Mouse (Mus musculus) erythroblast, embryonic 14.5 days (primary cell): ENCODE results near the gene Bach2. TPM values are rescaled to one million over a fixed set of nuclear protein-coding genes. Genes with fewer than 3 reads are reported as not detected.

Experiments used
- H3K27me3 ChIP-seq: 2 replicates; pipeline ENCODE4 v1.6.1; 2012; ENCODE audit warnings: inconsistent platforms; ENCODE audit not compliant: control insufficient read depth
- H3K36me3 ChIP-seq: 2 replicates; pipeline ENCODE4 v1.6.1; 2012; ENCODE audit warnings: mild to moderate bottlenecking, inconsistent platforms; ENCODE audit not compliant: control insufficient read depth
- H3K4me1 ChIP-seq: 2 replicates; pipeline ENCODE4 v1.6.1; 2012; ENCODE audit warnings: inconsistent platforms; ENCODE audit not compliant: control insufficient read depth
- H3K4me3 ChIP-seq: replicated peaks from 2 replicates; pipeline ENCODE3; 2012; ENCODE audit warnings: moderate library complexity, mild to moderate bottlenecking, inconsistent platforms
- H3K9me3 ChIP-seq: 2 replicates; pipeline ENCODE4 v1.6.1; 2012; ENCODE audit warnings: low read length, inconsistent platforms, mixed read lengths; ENCODE audit not compliant: control insufficient read depth
- GATA1 ChIP-seq: IDR thresholded peaks from 2 replicates; pipeline ENCODE4 v1.6.1; 2012; ENCODE audit warnings: low read length, inconsistent platforms, mixed read lengths
- TAL1 ChIP-seq: IDR thresholded peaks from 3 replicates; pipeline ENCODE4 v1.6.1; 2012; ENCODE audit warnings: low read length, inconsistent platforms, mixed read lengths
- polyA plus RNA-seq: library from polyadenylated mRNA; stranded (reverse); fragments of >175 nt; gene quantifications from 2 replicates; pipeline ENCODE4 v1.2.3, GENCODE M21; 2012

Bach2 gene
- polyA plus RNA-seq, 1 experiment = 0.02 TPM

DNA sequence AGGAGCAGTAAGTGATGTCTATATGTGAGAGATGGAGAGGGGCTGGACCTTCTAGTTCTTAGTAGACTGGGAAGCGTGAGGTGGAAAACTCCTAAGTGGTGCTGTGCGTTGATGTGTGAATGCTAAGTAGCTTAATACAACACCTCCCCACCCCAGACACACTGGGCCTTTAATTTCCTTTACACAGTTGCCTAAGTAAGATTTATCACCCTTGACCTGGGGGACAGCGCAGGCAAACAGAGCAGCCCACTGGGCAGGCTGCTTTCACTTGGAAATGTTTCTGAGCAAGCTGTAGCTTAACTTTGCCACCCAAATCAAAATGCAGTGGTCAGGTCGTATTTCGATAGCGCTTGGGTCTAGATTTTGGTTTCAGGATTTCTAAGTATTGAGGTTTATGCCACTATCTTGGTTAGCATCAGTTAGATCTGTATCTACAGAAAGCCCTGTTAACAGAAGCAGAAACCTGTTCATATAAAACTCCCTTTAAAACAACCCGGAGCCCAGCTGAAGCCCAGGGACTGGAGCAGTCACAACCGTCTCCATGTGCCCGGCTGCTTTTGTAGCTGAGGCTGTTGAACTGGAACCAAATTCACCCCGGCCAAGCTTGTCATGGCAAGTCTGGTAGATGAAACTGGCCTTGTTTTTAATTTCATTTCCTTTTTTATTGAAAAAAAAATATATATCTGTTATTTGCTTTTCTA is 19.0 kb upstream of the Bach2 start:
- H3K36me3 ChIP-seq = no peaks in the 10 kb centered on the region
- no peak for TF ChIP-seq TAL1
- TF ChIP-seq GATA1 = no peak
- H3K27me3 ChIP-seq = peaks cover 8% of the 10 kb centered on the region; the same call in 1 of the 2 replicates

DNA sequence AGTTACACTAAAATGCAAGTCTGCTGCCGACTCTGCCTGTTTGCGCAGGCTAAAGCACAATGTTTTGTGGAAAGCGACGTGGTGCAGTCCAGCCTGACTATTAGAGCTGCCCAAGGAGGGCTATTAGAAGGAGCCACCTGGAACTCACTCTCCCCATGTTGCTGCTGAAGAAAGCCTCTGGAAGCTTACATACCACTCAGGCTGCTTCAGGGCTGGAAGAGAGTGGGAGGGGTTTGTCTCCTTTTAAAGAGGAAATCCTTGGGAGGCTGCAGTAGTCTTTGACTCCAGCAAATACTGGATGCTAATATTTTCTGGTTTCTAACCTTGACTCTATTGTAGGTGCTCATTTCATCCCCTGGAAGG is 18.5 kb upstream of the Bach2 start:
- TF ChIP-seq GATA1 (no peak), TAL1 (no peak)
- Histone ChIP-seq H3K4me1 (no peaks in the 10 kb centered on the region), H3K27me3 (peaks cover 8% of the 10 kb centered on the region; the same call in 1 of the 2 replicates), H3K36me3 (no peaks in the 10 kb centered on the region), H3K9me3 (no peaks in the 10 kb centered on the region), H3K4me3 (no peak overlapping the region)

More for the DNA sequence above, 19.0 kb upstream of the Bach2 start:
- Histone ChIP-seq H3K4me3 (no peak overlapping the region), H3K9me3 (no peaks in the 10 kb centered on the region), H3K4me1 (no peaks in the 10 kb centered on the region)

DNA sequence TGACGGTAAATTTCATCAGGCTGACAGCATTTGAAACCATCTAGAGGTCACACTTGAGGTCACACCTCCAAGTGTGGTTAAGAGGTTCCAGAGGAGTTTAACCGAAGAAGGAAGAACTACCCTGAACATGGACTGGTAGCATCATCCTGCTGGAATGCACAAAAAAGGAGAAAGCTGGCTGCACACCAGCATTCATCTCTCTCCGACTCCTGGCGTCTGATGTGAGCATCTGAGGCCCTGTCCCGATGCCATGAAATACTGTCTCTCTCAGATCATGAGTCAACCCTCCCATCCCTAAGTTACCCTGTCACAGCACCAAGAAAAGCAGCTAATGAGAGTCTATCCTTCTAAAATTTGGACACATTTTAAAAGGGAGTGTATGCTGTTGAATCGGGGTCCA is 17.6 kb upstream of the Bach2 start:
- TF ChIP-seq GATA1 = no peak
- Histone ChIP-seq H3K9me3 (no peaks in the 10 kb centered on the region), H3K4me3 (no peak overlapping the region), H3K36me3 (no peaks in the 10 kb centered on the region), H3K27me3 (peaks cover 8% of the 10 kb centered on the region; the same call in 1 of the 2 replicates), H3K4me1 (0 out of 2 replicates have a peak, but pooled peaks cover 1% of the 10 kb centered on the region)

DNA sequence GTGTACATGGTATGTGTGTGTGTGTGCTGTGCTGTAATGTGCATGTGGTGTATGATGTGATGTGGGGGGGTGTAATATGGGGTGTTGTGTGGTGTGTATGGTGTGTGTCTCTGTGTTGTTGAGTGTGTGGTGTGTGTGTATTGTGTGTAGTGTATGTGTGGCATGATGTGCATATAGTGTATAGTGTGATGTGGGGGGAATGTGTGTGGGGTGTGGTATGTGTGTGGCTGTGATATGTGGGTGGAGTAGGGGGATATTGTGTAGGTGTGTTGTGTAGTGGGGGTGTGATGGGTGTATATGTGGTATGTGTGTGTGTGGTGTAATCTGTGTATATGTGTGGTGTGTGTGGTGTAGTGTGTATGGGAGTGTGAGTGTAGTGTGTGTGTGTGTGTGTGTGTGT is 15.0 kb upstream of the Bach2 start:
- Histone ChIP-seq H3K4me3 (no peak overlapping the region), H3K9me3 (no peaks in the 10 kb centered on the region), H3K27me3 (peaks cover 8% of the 10 kb centered on the region; the same call in 1 of the 2 replicates), H3K36me3 (no peaks in the 10 kb centered on the region), H3K4me1 (0 out of 2 replicates have a peak, but pooled peaks cover 1% of the 10 kb centered on the region)
- TF ChIP-seq TAL1 = no peak

DNA sequence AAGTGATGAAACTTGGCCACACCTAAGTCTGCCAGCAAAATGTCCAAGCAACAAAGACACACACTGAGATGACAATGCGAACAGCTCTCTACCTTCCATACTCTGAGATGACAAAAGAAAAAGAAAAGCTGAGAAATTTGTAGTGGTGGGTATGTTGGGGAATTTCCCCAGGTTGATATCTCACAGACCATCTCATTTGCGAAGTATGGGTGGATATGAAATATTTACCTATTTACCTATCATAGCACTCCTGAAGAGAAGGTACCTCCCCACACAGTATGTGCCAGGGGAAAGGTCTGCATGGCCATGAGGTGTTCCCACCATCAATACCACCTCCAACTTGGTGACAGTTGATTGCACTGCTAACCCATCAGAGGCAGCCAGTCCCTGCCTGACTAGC is 13.4 kb upstream of the Bach2 start:
- 0 out of 2 replicates have a peak, but pooled peaks cover 1% of the 10 kb centered on the region for H3K4me1 ChIP-seq
- no peak for TF ChIP-seq TAL1
- TF ChIP-seq GATA1 = no peak
- H3K9me3 ChIP-seq = no peaks in the 10 kb centered on the region
- no peaks in the 10 kb centered on the region for H3K36me3 ChIP-seq
- peaks cover 8% of the 10 kb centered on the region; the same call in 1 of the 2 replicates for H3K27me3 ChIP-seq
- no peak overlapping the region for H3K4me3 ChIP-seq

DNA sequence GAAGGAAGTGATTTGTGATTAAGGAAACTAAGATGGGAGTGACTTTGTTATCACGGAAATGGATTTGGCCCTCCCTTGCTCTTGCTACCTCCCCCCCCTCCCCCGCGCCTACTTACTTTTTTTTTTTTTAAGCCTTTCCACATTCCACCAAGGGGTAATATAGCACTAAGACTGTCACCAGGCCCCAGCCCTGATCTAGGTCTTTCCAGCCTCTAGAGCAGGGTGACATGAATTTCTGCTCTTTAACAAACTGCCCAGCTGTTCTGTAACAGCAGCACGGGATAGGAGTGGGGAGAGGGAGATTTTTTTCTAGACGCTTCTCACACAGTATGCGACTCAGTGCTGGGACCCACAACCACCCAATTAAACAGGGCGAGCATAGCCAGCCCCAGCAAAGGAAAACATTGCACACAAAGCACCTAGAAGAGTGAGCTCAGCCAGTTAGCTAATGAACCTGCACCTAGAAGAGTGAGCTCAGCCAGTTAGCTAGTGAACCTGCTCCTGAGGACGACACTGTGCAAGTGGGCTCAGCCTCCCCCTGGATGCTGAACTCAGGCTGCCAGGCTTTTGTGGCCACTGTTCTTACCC is 10.5 kb upstream of the Bach2 start:
- H3K36me3 ChIP-seq = no peaks in the 10 kb centered on the region
- no peaks in the 10 kb centered on the region for H3K9me3 ChIP-seq
- peaks cover 5% of the 10 kb centered on the region for H3K27me3 ChIP-seq
- H3K4me1 ChIP-seq = 0 out of 2 replicates have a peak, but pooled peaks cover 1% of the 10 kb centered on the region
- no peak for TF ChIP-seq GATA1
- TF ChIP-seq TAL1 = no peak
- H3K4me3 ChIP-seq = no peak overlapping the region

DNA sequence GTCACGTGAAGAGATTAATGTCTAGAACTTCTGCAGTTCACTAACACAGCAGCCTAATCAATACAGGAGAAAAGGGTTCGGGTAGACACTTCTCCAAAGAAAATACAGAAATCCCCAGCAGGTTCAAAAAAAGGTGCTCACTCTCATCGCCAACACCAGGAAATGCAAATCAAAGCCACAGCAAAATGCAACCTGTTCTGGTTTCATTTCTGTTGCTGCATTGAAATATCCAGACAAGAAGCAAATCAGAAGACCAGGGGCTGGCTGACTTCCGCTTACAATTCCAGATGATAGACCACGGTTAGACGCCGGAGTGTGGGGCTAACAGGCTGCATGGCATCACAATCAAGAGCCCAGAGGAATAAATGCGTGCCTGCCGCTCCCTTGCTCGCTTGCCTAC is 9.3 kb upstream of the Bach2 start:
- no peak overlapping the region for H3K4me3 ChIP-seq
- no peaks in the 10 kb centered on the region for H3K36me3 ChIP-seq
- H3K4me1 ChIP-seq = 0 out of 2 replicates have a peak, but pooled peaks cover 1% of the 10 kb centered on the region
- H3K27me3 ChIP-seq = peaks cover 6% of the 10 kb centered on the region
- TF ChIP-seq GATA1 (no peak), TAL1 (no peak)
- no peaks in the 10 kb centered on the region for H3K9me3 ChIP-seq

DNA sequence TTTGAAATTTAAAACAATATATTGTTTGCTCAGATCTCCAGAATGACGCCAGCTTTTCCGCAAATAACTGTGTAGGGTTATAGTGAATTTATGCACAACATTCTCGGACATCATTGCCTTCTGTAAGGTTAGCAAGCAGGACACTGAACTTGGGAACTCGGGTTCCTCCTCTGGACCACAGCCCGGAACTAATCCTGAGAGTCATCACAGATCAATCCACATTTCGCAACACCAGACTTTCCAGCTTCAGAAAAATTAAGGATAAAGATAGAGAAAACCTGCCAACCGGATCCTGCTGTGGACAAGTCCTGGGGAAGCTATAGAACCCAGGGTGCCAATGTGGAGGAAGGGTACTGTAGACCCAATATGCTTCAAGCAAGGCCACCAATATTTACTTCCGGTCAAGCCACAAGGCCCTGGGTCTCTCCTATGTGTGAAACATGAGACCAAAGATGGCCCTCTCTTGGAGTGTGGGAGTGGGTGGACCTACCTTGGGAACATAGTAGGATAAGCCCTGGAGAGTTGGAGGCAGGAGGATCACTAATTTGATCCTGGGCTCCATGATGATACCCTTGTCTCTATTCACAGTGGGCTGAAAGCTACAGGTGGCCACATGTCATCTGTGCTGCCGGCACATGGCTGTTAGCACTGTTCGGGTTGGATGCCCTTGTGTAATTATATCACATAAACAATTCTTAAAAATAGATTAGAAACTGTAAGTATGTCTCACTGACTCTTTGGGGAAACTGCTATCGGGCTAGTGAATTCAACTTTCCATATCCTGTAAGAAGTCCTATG is 7.1 kb upstream of the Bach2 start:
- Histone ChIP-seq H3K4me1 (no peaks in the 10 kb centered on the region), H3K9me3 (no peaks in the 10 kb centered on the region), H3K27me3 (peaks cover 16% of the 10 kb centered on the region), H3K36me3 (no peaks in the 10 kb centered on the region), H3K4me3 (no peak overlapping the region)
- TF ChIP-seq GATA1 = no peak
- TF ChIP-seq TAL1 = no peak
